Mouse (Mus musculus) cerebellum, postnatal 36 days (tissue): ENCODE data around the gene Ksr1.

Experiments used
- DNase-seq, 2 experiments: peaks; one replicate each; pipeline ENCODE4 v3.0.0; 2021 to 2022; ENCODE audit warnings: mixed read lengths in 2 of 2

Ksr1 gene

GRCm38 (mm10) chr11:79146331-79146767 is at the start of gene Ksr1:
TSS of gene Ksr1 (minus strand) at chr11:79146407.
- peak; percentile 89 to 91 for DNase-seq

GRCm38 (mm10) chr11:79192176-79192575 is 46.0 kb upstream of the Ksr1 start:
- no peak for DNase-seq

- DNase-seq, result no peak
Observed at GRCm38 (mm10) chr11:79191214-79191613, 45.0 kb upstream of the Ksr1 start.

GRCm38 (mm10) chr11:79190257-79190656 is 44.0 kb upstream of the Ksr1 start:
- no peak for DNase-seq

GRCm38 (mm10) chr11:79188176-79188575 is 42.0 kb upstream of the Ksr1 start:
- DNase-seq, result peak; percentile 63 to 64

DNA sequence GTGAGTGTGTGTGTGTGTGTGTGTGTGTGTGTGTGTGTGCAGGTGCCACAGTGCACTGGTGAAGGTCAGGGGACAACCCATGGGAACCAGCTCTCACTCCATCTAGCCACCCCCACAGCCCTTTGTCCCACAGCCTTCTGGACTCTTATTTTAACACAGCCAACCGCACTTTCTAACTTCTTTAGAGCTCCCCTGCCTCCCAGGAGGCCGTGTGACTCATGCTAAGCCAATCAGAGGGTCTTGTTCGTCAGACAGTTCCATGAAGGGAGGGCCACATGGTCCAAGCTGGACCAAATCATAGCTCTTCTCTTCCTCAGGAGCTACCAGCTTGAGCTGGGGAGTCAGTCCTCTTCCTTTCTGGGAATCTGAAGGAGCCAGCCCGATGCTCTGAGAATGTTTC is 41.1 kb upstream of the Ksr1 start:
- no peak for DNase-seq

DNA sequence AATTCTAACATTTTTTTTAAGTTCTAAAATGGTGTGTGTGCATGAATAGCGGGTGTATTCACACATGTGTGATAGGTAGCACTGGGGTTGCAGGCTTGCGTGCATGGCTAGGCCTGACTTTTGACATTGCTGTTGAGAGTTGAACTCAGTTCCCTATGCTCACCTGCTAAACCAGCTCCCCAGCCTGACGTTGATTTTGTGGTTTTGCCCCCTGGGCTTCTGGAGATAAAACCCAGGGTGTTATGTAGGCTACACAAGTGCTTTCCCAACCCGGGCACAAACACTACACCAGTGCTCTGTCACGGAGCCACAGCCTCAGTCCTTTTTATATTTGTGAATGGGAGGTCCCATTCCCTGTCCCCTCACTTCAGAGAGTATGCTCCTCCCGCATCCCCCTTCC is 39.5 kb upstream of the Ksr1 start:
- DNase-seq, result no peak

- DNase-seq, result no peak
Observed at GRCm38 (mm10) chr11:79184126-79184888, 38.1 kb upstream of the Ksr1 start.

GRCm38 (mm10) chr11:79183400-79183799 is 37.2 kb upstream of the Ksr1 start:
- no peak for DNase-seq

DNA sequence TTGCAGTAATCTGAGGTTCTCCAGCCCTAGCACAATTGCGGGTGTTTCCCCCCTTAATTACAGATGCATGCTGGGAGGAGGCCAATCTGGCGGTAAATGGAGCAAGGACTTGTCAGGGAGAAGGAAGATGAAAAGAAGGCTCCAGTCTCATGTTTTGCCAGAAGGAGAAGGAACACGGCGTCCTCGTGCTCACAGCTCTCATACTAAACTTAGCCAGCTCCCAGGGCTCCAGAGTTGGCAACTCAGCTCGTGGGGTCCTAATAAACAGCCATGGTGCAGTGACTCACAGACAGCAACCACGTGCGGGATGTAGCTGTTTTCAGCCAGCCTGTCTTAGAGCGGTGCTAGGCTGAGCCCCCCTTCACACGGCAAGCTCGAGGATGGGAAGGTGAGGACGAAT is 36.7 kb upstream of the Ksr1 start:
- DNase-seq, result no peak

- no peak for DNase-seq
Observed at GRCm38 (mm10) chr11:79181914-79182313, 35.7 kb upstream of the Ksr1 start.

- DNase-seq, result no peak
Observed at GRCm38 (mm10) chr11:79176687-79177086, 30.5 kb upstream of the Ksr1 start.

GRCm38 (mm10) chr11:79172054-79172453 is 25.8 kb upstream of the Ksr1 start:
- no peak for DNase-seq

DNA sequence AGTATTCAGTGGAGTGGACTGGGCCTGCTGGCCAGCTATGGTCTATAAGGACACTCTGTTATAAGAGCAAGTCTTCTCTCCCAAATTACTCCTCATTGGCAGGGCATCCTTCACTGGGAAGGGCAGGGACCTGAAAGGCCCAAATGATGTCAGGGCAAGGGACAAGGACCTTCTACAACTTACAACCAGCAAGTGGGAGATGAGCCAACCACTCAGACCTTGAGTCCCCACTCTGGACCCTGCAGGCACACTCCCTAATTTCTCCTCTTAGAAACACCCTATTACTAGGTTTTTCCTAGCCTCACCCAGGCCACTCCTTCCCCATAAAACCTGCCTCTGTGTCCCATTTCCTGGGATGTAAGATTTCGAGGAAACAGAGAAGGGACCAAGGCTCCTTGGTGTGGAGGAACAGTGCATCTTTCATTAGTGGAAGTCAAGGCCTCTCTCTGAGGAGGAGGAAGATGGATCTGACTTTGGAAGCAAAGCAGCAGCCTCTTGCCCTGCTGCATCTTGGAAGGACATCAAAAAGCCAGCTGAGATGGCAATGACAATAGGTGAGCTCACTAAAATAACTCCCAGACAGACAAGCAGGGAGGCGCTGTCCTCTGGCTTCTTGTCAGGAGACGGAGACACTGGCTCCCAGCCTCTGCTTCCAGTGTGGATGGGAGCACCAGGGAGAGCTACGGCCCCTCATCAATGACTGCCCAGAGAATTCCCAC is 20.5 kb upstream of the Ksr1 start:
- no peak for DNase-seq

DNA sequence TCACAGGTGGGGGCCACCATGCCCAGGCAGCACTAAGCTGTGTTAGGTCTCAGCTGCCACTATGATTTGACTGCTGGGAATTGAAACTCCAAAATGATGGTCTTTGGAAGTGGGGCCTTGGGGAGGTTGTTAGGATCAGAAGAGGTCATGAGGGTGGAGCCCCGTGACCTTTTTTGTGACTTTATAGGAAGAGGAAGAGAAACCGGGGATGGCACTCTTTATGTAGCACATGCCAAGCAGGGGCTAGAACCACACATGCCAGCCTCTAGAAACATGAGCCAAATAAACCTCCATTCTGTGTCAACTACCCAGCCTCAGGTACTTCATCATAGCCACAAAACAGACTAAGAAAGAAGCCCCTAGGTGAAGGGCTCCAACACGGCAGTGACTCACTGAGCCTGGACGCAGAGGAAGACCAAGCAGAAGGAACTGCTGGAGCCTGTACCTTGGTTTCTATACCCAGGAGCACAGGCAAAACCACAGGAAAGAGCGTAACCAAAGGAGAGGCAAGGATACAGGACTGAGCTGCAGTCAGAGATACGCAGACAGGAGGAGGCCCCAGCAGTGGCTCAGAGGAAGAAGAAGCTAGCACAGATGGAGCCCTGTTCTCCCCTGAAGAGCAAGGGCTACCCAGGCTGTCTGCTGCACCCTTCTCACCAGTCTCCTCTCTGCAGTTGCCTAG is 15.0 kb upstream of the Ksr1 start:
- DNase-seq, result no peak

GRCm38 (mm10) chr11:79160127-79160526 is 13.9 kb upstream of the Ksr1 start:
- no peak for DNase-seq

GRCm38 (mm10) chr11:79157729-79158128 is 11.5 kb upstream of the Ksr1 start:
- no peak for DNase-seq

DNA sequence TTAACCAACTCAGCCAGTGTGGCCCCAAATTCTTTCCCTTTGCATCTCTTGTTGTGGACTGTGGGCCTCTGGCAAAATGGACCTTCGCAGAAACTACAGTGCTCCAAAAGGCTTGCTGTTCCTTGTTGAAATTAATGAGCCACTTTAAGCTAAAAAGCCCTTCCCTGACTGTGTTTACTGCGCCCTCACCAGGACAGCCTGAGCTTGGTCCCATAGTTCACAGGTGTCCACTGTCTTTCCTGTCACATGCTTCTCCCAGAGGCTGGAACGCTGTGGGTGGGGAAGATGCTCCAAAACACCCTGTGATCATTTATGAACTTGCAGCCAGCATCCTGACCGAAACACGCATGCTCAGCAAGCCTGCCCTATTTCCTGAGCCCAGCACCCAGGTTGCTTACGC is 9.1 kb upstream of the Ksr1 start:
- DNase-seq, result no peak

DNA sequence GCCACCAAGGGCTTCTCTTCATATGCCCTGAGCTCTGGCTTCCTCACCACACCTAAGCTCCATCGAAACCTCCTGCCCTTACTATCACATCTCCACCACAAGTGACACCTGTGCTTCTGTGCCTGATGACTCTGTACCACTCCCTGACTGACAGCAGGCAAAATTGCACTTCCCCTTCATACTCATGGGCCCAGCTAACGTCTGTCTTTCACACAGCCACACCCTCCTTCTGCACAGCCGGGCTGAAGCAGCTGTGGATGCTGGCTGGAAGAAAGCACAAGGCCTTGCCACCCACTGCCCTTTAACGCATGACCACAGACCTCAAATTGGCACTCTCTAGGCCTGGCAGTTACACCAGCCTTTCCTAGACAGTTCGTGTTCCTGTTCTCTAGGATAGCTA is 6.5 kb upstream of the Ksr1 start:
- no peak for DNase-seq

DNA sequence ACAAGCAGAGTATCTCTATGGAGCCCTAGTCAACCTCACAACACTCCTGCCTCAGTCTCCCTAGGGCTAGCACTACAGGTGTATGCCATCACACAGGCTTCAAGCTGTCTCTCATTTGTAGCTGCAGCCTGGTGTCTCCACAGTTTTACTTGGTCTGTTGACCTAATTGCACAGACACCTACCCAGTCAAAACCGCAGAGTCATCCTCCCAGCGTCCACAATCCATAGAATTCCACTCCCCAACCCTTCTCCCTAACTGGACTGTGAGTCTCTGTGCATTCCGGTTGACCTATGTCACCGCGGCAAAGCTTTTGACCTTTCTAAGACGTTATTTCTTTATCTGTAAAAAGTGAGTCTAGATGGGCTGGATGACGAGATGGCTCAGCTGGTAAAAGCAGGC is 5.7 kb upstream of the Ksr1 start:
- DNase-seq, result no peak

- no peak for DNase-seq
Observed at GRCm38 (mm10) chr11:79150301-79150700, 4.1 kb upstream of the Ksr1 start.

DNA sequence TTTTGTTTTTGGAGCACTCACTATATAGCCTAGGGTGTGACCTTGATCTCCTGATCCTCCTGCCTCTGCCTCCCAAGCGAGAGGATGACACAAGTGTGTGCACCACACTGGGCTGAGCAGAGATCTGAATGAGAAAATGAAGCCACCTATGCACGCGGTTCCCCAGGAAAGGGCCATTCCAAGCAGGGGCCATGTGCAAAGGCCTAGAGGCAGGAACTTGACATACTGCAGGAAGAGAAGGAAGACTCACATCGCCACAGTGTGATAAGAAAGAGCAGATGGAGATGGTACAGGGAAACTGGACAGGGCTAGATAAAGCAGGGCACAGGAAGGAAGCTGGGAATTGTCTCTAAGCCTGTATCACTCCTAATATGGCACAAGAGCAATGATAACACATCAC is 3.1 kb upstream of the Ksr1 start:
- DNase-seq, result no peak

GRCm38 (mm10) chr11:79148783-79149182 is 2.6 kb upstream of the Ksr1 start:
- no peak for DNase-seq
